Mouse (Mus musculus) bone marrow macrophage, adult 2 months (primary cell): ENCODE data around the gene Rnf31.

Source experiments
- CTCF ChIP-seq: IDR thresholded peaks from 2 replicates; pipeline ENCODE4 v1.5.1; 2012; ENCODE audit warnings: low read depth, mild to moderate bottlenecking, low read length, moderate library complexity
- POLR2A ChIP-seq: IDR thresholded peaks from 2 replicates; pipeline ENCODE4 v1.6.1; 2012; ENCODE audit warnings: mild to moderate bottlenecking, low read depth, low read length, borderline replicate concordance

GRCm38 (mm10) chr14:55586149-55586548, 5.4 kb upstream of the Rnf31 start:
- no peak for TF ChIP-seq CTCF
- TF ChIP-seq POLR2A: no peak
